Mouse (Mus musculus): ENCODE measurements around the gene Surf4. TPM values are rescaled to one million over a fixed set of nuclear protein-coding genes. Genes with fewer than 3 reads are reported as not detected.

Gene Surf4
- total RNA-seq, 4 experiments from 2014 or later = 46.2 to 51.8 (median 49.9) TPM

- DNase-seq (ENCODE audit: low spot score in 2 of 2) = peak in 1 of 2 experiments; percentile 28
Observed at GRCm38 (mm10) chr2:26930390-26930789, 3.3 kb downstream of the Surf4 start.

DNA sequence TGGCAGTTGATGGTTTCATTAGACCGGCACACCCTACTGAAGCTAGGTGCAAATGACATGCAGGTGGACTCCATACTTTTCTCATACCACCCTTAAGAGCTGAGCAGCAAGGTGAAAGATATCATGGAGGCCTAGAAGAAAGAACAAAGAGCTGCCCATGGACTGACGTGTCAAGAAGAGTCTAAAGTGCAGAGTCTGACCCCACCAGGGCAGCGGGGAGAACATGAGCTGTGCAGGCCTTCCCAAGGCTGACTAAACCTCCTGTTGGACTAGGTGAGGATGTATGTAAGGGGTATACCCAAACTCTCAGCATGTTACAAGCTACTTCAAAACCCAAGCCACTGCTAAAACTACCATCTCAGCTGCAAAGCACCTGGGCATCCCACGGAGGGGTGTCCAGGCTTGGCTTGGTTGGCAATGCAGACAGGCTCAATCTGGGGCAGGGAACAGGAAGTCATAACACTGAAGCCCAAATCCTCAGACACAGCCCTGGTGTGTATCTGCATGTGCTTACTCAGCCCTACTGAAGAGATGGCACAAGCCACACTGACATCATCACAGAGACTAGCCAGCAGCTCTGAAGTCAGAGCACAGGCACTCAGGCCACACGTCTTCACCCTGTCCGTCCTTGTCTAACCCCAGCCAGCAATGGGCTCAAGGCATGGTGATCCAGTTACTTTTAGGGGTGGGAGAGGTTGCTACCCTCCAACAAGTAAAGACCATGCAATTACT is 5.8 kb downstream of the Surf4 start:
- no peak for DNase-seq (ENCODE audit: low spot score in 2 of 2)

DNA sequence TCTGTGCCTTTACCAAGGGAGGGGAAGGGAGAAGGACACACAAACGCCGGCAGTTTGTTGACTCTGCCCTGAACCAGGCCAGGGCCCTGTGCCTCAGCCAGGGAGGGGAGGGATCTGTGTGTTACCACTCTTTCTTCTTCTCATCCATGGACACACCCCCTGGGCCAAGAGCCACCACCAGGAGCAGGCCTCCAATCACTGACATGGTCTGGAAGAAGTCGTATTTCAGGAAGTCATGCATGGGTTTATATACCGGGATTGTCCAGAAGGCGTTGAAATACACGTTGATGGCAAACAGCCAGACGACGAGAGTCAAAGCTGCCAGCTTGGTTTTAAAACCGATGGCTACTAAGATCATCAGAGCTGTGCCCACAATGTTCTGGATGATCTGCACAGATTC is 11.9 kb downstream of the Surf4 start:
- no peak for DNase-seq (ENCODE audit: low spot score in 2 of 2)

DNA sequence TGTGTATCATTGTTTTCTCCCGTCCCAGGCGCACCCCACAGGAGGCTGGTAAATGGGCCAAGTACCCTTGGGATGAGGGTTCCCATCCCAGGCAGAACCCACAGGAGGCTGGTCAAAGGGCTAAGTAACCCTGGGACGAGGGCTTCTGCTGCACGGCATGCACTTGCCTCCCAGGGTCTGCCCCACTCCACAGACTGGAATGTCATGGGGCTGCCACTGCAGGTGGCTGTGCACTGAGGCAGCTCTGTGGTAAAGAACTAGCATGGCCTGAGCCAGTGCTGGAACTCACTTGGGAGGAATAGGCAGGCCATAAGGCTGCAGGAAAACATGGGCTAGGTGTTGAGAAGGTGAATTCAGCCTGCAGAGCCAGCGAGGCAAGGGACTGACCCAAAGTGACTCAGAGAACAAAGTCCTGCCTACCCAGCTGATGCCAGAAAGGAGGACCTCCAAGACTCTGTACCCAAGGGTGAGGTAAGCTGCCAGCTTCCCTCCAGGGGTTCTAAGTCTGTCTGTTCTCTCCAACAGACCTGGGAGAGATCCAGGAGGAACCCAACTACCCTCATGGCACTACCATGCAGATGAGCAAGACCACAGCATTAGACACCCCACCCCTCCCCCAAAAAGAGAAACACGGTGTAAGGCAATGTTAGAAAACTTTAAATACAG is 13.4 kb downstream of the Surf4 start:
- no peak for DNase-seq (ENCODE audit: low spot score in 2 of 2)

DNA sequence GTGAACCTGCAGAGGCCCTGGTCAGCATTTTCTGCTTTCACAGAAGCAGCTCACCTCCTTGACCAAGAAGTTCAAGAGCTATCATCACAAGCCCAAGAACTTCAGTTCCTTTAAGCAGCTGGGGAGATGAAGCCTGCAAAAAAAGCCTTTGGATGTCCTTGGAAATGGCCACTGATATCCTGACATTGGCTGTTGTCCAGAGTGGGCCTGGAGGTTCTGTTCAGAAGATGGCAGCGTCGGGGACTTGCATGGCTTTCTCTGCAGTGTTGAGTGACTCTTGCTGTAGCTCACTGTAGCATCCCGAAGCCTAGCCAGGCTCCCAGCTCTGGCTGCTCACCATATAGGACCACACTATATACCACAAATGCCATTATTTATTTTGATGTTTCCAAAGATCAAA is 14.0 kb downstream of the Surf4 start:
- DNase-seq (ENCODE audit: low spot score in 2 of 2) = no peak

- DNase-seq (ENCODE audit: low spot score in 2 of 2) = peak in 1 of 2 experiments; percentile 26
Observed at GRCm38 (mm10) chr2:26916738-26917137, 17.0 kb downstream of the Surf4 start.

GRCm38 (mm10) chr2:26915927-26916728 is 17.6 kb downstream of the Surf4 start, which contains the start of the genes Surf2 and Surf1:
Surf2 (plus strand) TSS chr2:26916367.
Surf1 (minus strand) TSS chr2:26916530.
- peak; percentile 74 to 82 for DNase-seq (ENCODE audit: low spot score in 2 of 2)

DNA sequence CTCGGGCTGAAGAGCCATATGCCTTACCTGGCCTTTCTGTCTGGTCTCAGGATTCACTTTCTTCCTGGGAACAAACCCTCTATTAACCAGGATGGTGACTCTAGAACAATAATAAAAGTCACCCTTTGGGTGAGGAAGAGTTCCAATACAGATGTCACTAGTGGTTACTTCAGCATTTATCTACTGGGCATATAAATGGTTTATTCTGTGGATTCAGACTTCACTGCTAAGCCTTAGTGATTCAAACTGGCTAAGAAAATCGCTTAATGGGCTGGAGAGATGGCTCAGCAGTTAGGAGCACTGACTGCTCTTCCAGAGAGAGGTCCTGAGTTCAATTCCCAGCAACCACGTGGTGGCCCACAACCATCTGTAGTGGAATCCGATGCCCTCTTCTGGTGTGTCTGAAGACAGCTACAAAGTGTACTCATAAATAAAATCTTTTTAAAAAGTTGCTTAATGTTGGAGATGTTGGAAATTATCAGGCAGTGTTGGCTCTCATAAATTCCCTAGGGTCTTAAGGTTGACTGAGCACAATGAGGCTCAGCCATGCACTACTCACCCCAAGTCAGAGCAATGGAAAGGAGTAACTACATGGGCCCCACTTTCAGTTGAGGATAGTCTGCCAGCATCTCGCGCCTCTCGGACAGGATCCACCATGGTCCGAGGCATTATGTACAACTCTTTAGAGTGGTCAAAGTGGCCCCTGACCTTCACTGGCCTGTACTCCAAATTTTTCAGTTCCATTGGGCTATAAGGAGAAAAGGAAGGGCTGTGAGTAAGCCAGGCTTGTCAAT is 19.4 kb downstream of the Surf4 start:
- DNase-seq (ENCODE audit: low spot score in 2 of 2) = no peak

- DNase-seq (ENCODE audit: low spot score in 2 of 2) = no peak
Observed at GRCm38 (mm10) chr2:26913416-26914147, 20.1 kb downstream of the Surf4 start.

- DNase-seq (ENCODE audit: low spot score in 2 of 2) = no peak
Observed at GRCm38 (mm10) chr2:26912253-26912770, 21.4 kb downstream of the Surf4 start.

GRCm38 (mm10) chr2:26910994-26911765 is 22.5 kb downstream of the Surf4 start:
- DNase-seq (ENCODE audit: low spot score in 2 of 2) = peak in 1 of 2 experiments; percentile 46

GRCm38 (mm10) chr2:26910124-26910993 is 23.4 kb downstream of the Surf4 start, which contains the start of the genes Med22 and Rpl7a:
Med22 (minus strand) TSS chr2:26910677.
Rpl7a (plus strand) TSS chr2:26910764.
- DNase-seq (ENCODE audit: low spot score in 2 of 2) = peak; percentile 99 to 100

- DNase-seq (ENCODE audit: low spot score in 2 of 2) = no peak
Observed at GRCm38 (mm10) chr2:26909387-26909784, 24.3 kb downstream of the Surf4 start.

DNA sequence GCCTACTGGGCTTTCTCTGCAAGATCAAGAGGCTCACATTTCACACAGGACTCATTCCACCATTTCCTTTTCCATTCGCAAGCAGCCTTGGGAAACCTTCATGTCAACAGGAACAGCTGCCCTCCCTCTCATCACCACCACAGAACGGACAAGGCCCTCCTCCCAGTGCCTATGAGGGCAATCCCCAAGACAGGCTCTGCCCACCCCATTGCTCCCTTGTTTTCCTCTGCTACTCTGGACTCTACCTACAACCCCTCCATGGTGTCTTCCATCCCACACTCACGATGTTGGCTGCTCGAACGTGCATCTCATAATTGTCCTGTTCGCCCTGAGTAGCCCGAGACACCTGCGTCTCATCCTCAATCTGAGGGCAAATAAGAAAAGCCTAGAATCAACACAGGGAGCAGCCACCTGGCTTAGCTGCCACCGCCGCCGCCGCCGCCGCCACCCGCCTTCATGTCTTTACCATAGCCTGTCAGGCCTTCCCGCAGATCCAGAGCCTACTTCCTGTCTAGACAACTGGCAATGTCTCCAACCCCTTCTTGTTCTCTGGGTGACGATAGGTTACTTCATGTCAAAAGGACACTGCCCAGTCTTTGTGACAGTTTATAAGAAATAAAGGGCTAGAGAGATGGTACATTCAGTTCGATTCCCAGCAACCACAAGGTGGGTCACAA is 24.9 kb downstream of the Surf4 start:
- peak in 1 of 2 experiments; percentile 4 for DNase-seq (ENCODE audit: low spot score in 2 of 2)

GRCm38 (mm10) chr2:26907109-26907508 is 26.6 kb downstream of the Surf4 start:
- no peak for DNase-seq (ENCODE audit: low spot score in 2 of 2)

DNA sequence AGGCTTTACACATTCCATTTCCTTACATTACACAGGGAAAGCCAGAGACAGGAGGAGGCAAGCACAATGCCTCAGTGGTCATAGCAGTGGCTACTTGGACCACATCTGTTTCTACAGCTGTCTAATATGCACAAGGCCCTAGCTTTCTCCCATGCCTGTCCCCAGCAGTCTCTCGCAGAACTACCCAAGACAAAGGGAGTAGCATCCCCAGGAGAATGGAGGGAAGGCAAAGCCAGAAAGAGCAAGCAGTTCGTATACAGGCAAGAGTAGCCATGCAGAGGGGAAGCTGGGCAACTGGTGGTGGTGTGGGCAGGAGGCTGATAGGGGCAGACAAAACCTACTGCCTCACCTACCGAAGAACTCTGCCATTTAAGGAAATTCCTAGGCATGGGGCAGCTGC is 27.3 kb downstream of the Surf4 start:
- no peak for DNase-seq (ENCODE audit: low spot score in 2 of 2)

DNA sequence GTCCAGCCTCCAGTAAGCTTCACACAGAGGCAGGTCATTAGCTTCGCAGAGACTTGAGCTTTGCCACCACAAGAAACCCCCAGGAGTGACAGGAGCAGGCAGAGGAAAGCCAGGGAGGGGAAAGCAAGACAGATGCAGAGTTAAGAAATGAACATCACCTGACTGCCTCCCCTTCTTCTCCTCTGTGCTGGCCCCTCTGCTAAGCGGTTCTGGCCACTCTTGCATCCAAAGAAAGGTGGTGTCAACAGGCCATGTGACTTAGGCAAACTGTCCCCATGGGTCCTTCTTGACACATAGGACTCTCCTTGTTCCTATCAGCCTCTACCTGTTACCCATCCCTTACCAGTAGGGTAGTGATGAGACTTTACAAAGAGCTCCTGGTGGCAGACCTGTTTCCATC is 27.8 kb downstream of the Surf4 start:
- no peak for DNase-seq (ENCODE audit: low spot score in 2 of 2)

GRCm38 (mm10) chr2:26903311-26903710 is 30.4 kb downstream of the Surf4 start:
- no peak for DNase-seq (ENCODE audit: low spot score in 2 of 2)

Data from left cerebral cortex, adult 8-10 months (tissue).